Mouse (Mus musculus): ENCODE measurements around the gene Edc3. TPM values are rescaled to one million over a fixed set of nuclear protein-coding genes. Genes with fewer than 3 reads are reported as not detected.

Edc3 gene
- polyA plus RNA-seq, 1 experiment from 2014 or later, result 31.1 TPM

DNA sequence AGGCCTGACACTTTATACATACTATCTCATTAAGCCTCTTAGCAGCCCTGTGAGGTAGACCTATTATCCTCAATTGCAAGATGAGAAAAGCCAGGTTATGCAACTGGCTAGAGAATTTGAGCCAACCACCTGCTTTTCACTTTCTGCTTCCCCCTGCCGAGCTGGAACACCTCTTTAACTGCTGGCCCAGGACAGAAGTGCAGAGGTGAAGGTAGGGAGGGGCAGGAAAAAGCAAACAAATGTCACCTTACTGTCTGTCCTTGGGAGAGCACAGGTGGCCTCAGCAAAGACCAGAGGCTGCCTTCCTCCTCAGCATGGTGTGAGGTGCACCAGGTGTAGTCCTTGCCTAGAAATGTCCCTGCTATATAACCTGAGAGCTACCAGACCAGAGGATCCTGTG, 40.1 kb upstream of the Edc3 start:
- no peak for ATAC-seq (ENCODE audit: insufficient read depth, low FRiP score, low TSS enrichment)

DNA sequence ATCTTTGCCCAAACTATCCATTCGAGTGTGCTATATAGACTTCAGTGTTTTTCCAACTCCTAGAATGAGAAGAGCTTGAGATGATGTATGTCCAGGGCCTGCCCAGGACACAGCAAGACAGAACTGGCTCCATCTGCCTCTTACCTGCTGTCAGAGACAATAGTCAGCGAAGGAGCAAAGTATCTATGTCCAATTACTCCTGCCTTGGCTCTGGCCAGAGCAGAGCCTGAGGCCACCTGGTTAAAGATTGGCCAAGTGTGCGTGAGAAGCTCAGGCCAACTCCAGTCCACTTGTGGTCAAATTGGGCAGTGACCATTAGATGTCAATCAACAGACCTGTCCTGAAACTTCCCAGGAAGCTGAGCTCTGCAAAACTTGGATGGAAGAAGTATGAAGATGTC, 38.8 kb upstream of the Edc3 start:
- Histone ChIP-seq H3K4me1 (ENCODE audit: control insufficient read depth, insufficient read depth, low read length) (no peaks in the 10 kb centered on the region), H3K27me3 (ENCODE audit: control insufficient read depth, insufficient read depth, low read length) (no peaks in the 10 kb centered on the region), H3K9me3 (ENCODE audit: control insufficient read depth, low read length) (no peaks in the 10 kb centered on the region), H3K36me3 (ENCODE audit: control insufficient read depth, insufficient read depth, low read length) (no peaks in the 10 kb centered on the region), H3K4me3 (ENCODE audit: low read depth, low read length) (no peak overlapping the region), H3K9ac (ENCODE audit: low read length) (no peak overlapping the region), H3K27ac (ENCODE audit: low read depth, low read length) (no peak overlapping the region), H3K4me2 (ENCODE audit: low read depth) (no peak overlapping the region)
- WGBS, result 84% methylated on average over 3 of the region's 3 CpGs
- ATAC-seq (ENCODE audit: insufficient read depth, low FRiP score, low TSS enrichment) (no peak), DNase-seq (ENCODE audit: low spot score) (no peak)

More for the DNA sequence above, 40.1 kb upstream of the Edc3 start:
- no peak overlapping the region for H3K27ac ChIP-seq (ENCODE audit: low read depth, low read length)
- no peaks in the 10 kb centered on the region for H3K27me3 ChIP-seq (ENCODE audit: control insufficient read depth, insufficient read depth, low read length)
- H3K9me3 ChIP-seq (ENCODE audit: control insufficient read depth, low read length), result no peaks in the 10 kb centered on the region
- no peak for DNase-seq (ENCODE audit: low spot score)
- no peak overlapping the region for H3K4me3 ChIP-seq (ENCODE audit: low read depth, low read length)
- H3K4me2 ChIP-seq (ENCODE audit: low read depth), result no peak overlapping the region
- no peak overlapping the region for H3K9ac ChIP-seq (ENCODE audit: low read length)
- H3K36me3 ChIP-seq (ENCODE audit: control insufficient read depth, insufficient read depth, low read length), result no peaks in the 10 kb centered on the region
- no peaks in the 10 kb centered on the region for H3K4me1 ChIP-seq (ENCODE audit: control insufficient read depth, insufficient read depth, low read length)
- 45% methylated on average over 1 of the region's 1 CpGs for WGBS

DNA sequence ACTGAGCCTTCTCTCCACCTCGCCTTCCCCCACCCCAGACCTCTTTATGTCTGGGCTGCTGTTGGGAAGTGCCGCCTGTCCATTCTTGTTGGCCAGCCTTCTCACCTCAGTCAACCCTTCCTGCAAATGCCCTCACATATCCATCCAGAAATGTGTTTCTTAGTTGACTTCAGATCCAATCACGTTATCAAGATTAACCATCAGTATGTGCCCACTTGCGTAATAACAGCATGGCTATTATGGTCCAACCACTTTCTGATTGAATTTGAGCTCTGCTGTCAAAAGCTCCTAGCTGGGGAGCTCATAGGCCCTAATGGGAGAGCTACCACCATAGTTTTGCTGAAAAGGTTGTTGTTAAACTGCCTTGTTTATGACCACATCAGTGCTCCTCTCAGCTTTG, 37.3 kb upstream of the Edc3 start:
- Histone ChIP-seq H3K4me1 (ENCODE audit: control insufficient read depth, insufficient read depth, low read length) (no peaks in the 10 kb centered on the region), H3K9ac (ENCODE audit: low read length) (no peak overlapping the region), H3K27me3 (ENCODE audit: control insufficient read depth, insufficient read depth, low read length) (no peaks in the 10 kb centered on the region), H3K4me2 (ENCODE audit: low read depth) (no peak overlapping the region), H3K9me3 (ENCODE audit: control insufficient read depth, low read length) (no peaks in the 10 kb centered on the region), H3K4me3 (ENCODE audit: low read depth, low read length) (no peak overlapping the region), H3K36me3 (ENCODE audit: control insufficient read depth, insufficient read depth, low read length) (no peaks in the 10 kb centered on the region), H3K27ac (ENCODE audit: low read depth, low read length) (no peak overlapping the region)
- DNase-seq (ENCODE audit: low spot score) (no peak), ATAC-seq (ENCODE audit: insufficient read depth, low FRiP score, low TSS enrichment) (no peak)
- 94% methylated on average over 4 of the region's 4 CpGs for WGBS

DNA sequence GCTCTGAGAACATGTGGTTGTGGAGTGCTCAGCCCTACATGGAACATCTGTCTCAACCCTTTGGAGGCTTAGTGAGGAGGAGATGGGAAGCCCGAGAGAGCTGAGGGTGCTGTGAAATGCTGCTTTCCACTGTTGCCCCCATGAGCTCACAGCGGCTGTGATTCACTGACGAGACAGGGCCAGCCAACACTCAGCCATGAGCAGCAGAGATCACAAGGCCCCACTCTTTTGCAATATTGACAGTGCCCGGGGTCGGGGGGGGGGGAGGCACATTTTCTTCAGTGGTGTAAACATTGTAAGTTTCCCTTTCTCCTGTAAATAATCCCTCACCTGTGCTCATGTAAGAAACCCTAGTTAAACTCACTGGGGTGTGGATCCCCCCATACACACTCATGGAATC, 36.8 kb upstream of the Edc3 start:
- H3K4me3 ChIP-seq (ENCODE audit: low read depth, low read length), result no peak overlapping the region
- no peak overlapping the region for H3K27ac ChIP-seq (ENCODE audit: low read depth, low read length)
- H3K36me3 ChIP-seq (ENCODE audit: control insufficient read depth, insufficient read depth, low read length), result no peaks in the 10 kb centered on the region
- ATAC-seq (ENCODE audit: insufficient read depth, low FRiP score, low TSS enrichment) (no peak), DNase-seq (ENCODE audit: low spot score) (no peak)
- no peaks in the 10 kb centered on the region for H3K27me3 ChIP-seq (ENCODE audit: control insufficient read depth, insufficient read depth, low read length)
- H3K9me3 ChIP-seq (ENCODE audit: control insufficient read depth, low read length), result no peaks in the 10 kb centered on the region
- no peak overlapping the region for H3K4me2 ChIP-seq (ENCODE audit: low read depth)
- no peaks in the 10 kb centered on the region for H3K4me1 ChIP-seq (ENCODE audit: control insufficient read depth, insufficient read depth, low read length)
- 85% methylated on average over 5 of the region's 5 CpGs for WGBS
- no peak overlapping the region for H3K9ac ChIP-seq (ENCODE audit: low read length)

DNA sequence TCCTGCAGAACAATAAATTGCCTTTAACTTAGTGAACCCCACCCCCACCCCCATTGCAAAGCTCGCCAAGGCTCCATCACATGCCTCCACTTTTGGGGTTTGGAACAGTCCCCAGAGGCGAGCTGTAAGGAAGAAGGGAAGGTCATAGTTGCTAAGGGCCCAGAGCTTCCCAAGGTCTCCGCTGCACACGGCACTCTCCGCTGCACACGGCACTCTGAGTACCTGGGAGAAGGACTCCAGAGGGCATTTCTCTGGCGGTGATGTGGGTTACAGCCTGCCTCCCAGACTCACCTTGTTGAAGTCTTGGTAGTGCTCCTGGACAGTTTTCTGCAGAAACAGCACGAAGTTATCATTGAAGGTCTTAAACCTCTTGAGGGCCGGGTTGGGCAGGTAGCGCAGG, 26.9 kb upstream of the Edc3 start:
- no peak overlapping the region for H3K27ac ChIP-seq (ENCODE audit: low read depth, low read length)
- H3K36me3 ChIP-seq (ENCODE audit: control insufficient read depth, insufficient read depth, low read length), result no peaks in the 10 kb centered on the region
- no peak overlapping the region for H3K4me3 ChIP-seq (ENCODE audit: low read depth, low read length)
- no peak overlapping the region for H3K9ac ChIP-seq (ENCODE audit: low read length)
- H3K4me2 ChIP-seq (ENCODE audit: low read depth), result no peak overlapping the region
- H3K4me1 ChIP-seq (ENCODE audit: control insufficient read depth, insufficient read depth, low read length), result no peaks in the 10 kb centered on the region
- H3K27me3 ChIP-seq (ENCODE audit: control insufficient read depth, insufficient read depth, low read length), result no peaks in the 10 kb centered on the region
- WGBS, result 85% methylated on average over 10 of the region's 10 CpGs
- DNase-seq (ENCODE audit: low spot score), result no peak
- ATAC-seq (ENCODE audit: insufficient read depth, low FRiP score, low TSS enrichment), result no peak
- no peaks in the 10 kb centered on the region for H3K9me3 ChIP-seq (ENCODE audit: control insufficient read depth, low read length)

DNA sequence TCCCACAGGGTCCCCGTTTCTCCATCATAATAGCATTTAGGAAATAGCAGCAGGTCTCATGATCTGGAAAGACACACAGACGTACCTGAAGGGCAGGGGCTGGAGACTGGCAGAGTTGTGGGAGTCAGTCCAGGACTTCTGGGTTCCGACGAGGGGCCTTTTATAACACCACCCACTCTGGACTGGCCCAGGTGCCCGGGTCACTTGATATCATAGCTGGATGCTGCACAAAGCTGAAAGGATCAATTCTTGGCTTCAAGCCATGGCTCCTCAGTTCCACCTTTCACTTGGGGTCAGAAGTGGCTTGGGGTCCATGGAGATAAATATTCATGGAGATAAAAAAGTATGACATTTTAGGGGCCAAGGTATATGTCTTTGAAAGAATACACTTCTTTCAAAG, 24.8 kb upstream of the Edc3 start, which contains the start of gene Cyp1a2:
Cyp1a2 (minus strand) TSS at position 184 of the 400 bp plus-strand sequence.
- Histone ChIP-seq H3K9ac (ENCODE audit: low read length) (no peak within 1 kb of the TSS), H3K4me3 (ENCODE audit: low read depth, low read length) (no peak within 1 kb of the TSS), H3K36me3 (ENCODE audit: control insufficient read depth, insufficient read depth, low read length) (no peaks in the 10 kb centered on the region), H3K4me1 (ENCODE audit: control insufficient read depth, insufficient read depth, low read length) (no peaks in the 10 kb centered on the region), H3K9me3 (ENCODE audit: control insufficient read depth, low read length) (no peaks in the 10 kb centered on the region), H3K27ac (ENCODE audit: low read depth, low read length) (no peak within 1 kb of the TSS), H3K4me2 (ENCODE audit: low read depth) (no peak within 1 kb of the TSS), H3K27me3 (ENCODE audit: control insufficient read depth, insufficient read depth, low read length) (no peaks in the 10 kb centered on the region)
- no peak for ATAC-seq (ENCODE audit: insufficient read depth, low FRiP score, low TSS enrichment)
- 75% methylated on average over 5 of the region's 5 CpGs for WGBS
- no peak for DNase-seq (ENCODE audit: low spot score)

DNA sequence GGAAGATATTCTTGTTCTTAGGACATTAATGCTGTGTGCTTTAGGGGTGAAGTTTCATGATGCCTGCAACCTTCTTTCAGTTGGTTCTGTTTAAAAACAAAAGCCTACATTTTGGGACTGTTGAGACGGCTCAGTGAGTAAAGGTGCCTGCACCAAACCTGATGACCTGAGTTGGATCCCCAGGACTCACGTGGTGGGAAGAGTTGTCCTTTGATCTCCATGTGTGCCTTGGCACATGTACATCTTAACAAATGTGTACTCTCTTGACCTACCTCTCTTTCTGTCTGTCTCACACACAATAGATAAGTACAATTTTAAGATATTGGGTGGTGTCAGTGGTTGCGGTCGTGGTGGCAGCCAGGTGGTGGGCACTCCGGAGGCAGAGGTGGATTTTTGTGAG, 22.3 kb upstream of the Edc3 start:
- Histone ChIP-seq H3K4me1 (ENCODE audit: control insufficient read depth, insufficient read depth, low read length) (no peaks in the 10 kb centered on the region), H3K27ac (ENCODE audit: low read depth, low read length) (no peak overlapping the region), H3K27me3 (ENCODE audit: control insufficient read depth, insufficient read depth, low read length) (no peaks in the 10 kb centered on the region), H3K36me3 (ENCODE audit: control insufficient read depth, insufficient read depth, low read length) (no peaks in the 10 kb centered on the region), H3K9me3 (ENCODE audit: control insufficient read depth, low read length) (no peaks in the 10 kb centered on the region), H3K4me3 (ENCODE audit: low read depth, low read length) (no peak overlapping the region), H3K9ac (ENCODE audit: low read length) (no peak overlapping the region), H3K4me2 (ENCODE audit: low read depth) (no peak overlapping the region)
- DNase-seq (ENCODE audit: low spot score), result no peak
- 86% methylated on average over 5 of the region's 5 CpGs for WGBS
- no peak for ATAC-seq (ENCODE audit: insufficient read depth, low FRiP score, low TSS enrichment)

DNA sequence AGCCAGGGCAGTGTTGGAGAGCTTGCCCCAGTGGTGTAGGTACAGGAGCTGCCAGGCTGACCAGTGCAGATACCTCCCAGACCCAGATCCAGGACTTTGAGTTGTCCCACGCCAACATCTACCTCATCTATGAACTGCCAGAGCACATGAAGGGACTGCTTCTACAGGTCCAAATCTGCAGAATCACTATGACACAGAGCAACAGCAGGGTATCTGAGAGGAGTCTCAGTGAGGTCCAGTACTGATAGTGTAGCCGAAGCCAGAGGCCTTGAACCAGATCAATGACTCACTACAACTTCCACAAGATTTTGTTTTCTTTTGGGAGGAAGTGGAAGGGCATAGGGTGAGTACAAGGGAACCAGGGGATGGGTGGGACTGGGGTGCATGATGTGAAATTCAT, 20.6 kb upstream of the Edc3 start, which contains the start of gene Cyp1a1:
Cyp1a1 (plus strand) TSS at position 178 of the 400 bp plus-strand sequence.
- WGBS, result 79% methylated on average over 2 of the region's 2 CpGs
- ATAC-seq (ENCODE audit: insufficient read depth, low FRiP score, low TSS enrichment), result no peak
- no peak within 1 kb of the TSS for H3K9ac ChIP-seq (ENCODE audit: low read length)

DNA sequence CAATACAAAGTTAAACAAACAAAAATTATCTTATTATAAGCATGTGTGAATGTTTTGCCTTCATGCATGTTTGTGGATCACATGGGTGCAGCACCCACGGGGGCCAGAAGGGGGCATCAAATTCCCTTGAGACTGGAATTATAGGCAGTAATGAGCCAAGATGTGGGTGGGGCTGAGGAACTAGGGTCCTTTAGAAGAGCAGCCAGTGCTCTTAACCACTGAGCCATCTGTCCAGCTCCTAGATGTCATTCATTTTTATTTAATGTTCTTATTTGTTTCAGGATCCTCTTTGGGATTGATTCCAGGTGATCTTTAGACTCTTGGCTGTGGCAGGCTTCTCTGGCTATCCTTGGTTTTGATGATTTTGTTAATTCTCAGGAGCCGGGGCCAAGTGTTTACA, 20.2 kb upstream of the Edc3 start:
- no peak overlapping the region for H3K4me2 ChIP-seq (ENCODE audit: low read depth)
- H3K4me1 ChIP-seq (ENCODE audit: control insufficient read depth, insufficient read depth, low read length), result no peaks in the 10 kb centered on the region
- no peak overlapping the region for H3K4me3 ChIP-seq (ENCODE audit: low read depth, low read length)
- ATAC-seq (ENCODE audit: insufficient read depth, low FRiP score, low TSS enrichment), result no peak
- no peak overlapping the region for H3K9ac ChIP-seq (ENCODE audit: low read length)
- no peaks in the 10 kb centered on the region for H3K9me3 ChIP-seq (ENCODE audit: control insufficient read depth, low read length)
- no peaks in the 10 kb centered on the region for H3K36me3 ChIP-seq (ENCODE audit: control insufficient read depth, insufficient read depth, low read length)
- WGBS, result 63% methylated on average over 2 of the region's 2 CpGs
- DNase-seq (ENCODE audit: low spot score), result no peak
- H3K27me3 ChIP-seq (ENCODE audit: control insufficient read depth, insufficient read depth, low read length), result no peaks in the 10 kb centered on the region
- H3K27ac ChIP-seq (ENCODE audit: low read depth, low read length), result no peak overlapping the region

More for the DNA sequence above, 20.6 kb upstream of the Edc3 start, which contains the start of gene Cyp1a1:
- Histone ChIP-seq H3K27ac (ENCODE audit: low read depth, low read length) (no peak within 1 kb of the TSS), H3K27me3 (ENCODE audit: control insufficient read depth, insufficient read depth, low read length) (no peaks in the 10 kb centered on the region), H3K4me1 (ENCODE audit: control insufficient read depth, insufficient read depth, low read length) (no peaks in the 10 kb centered on the region), H3K36me3 (ENCODE audit: control insufficient read depth, insufficient read depth, low read length) (no peaks in the 10 kb centered on the region), H3K4me3 (ENCODE audit: low read depth, low read length) (no peak within 1 kb of the TSS), H3K4me2 (ENCODE audit: low read depth) (no peak within 1 kb of the TSS), H3K9me3 (ENCODE audit: control insufficient read depth, low read length) (no peaks in the 10 kb centered on the region)
- DNase-seq (ENCODE audit: low spot score), result no peak

Data from neural tube, embryonic 11.5 days (tissue).